In genomic region chr8:120300601-120301141, GRCm38 (mm10) we compare ENCODE assay signal across 8 mouse cellular contexts.
A peak's percentile ranks its signal among the peaks of the same experiment; 100 is the strongest.
DNase-seq lines count a peak whose midpoint lies in the region; ATAC-seq and TF ChIP-seq lines count a peak whose summit lies in the region.

No protein-coding gene starts in this region.

- no peaks in the 10 kb centered on the region for H3K4me1 ChIP-seq in ES-Bruce4 (ENCODE audit: control insufficient read depth, insufficient read depth, low read length)
- peaks cover 91% of the 10 kb centered on the region for H3K4me1 ChIP-seq in forebrain, embryonic 10.5 days
- H3K4me1 ChIP-seq in heart, postnatal 0 days (ENCODE audit: control insufficient read depth, insufficient read depth), result peaks cover 10% of the 10 kb centered on the region; the same call in 1 of the 2 replicates
- peaks cover 59% of the 10 kb centered on the region for H3K4me1 ChIP-seq in lung, embryonic 15.5 days
- peaks cover 64% of the 10 kb centered on the region for H3K4me1 ChIP-seq in olfactory bulb, adult 2 months (ENCODE audit: control insufficient read depth, insufficient read depth, low read length)

- H3K4me2 ChIP-seq in heart, postnatal 0 days (ENCODE audit: low read depth, low read length), result peak overlapping the region; percentile 50
- H3K4me2 ChIP-seq in lung, embryonic 15.5 days, result peak overlapping the region; percentile 38

- peak; percentile 91 for ATAC-seq in heart, postnatal 0 days (ENCODE audit: insufficient read depth, low read depth)
- peak; percentile 77; the same call in 1 of the 2 replicates for ATAC-seq in lung, embryonic 15.5 days (ENCODE audit: borderline replicate concordance, extremely low read depth, low FRiP score, low TSS enrichment)

- H3K9ac ChIP-seq in ES-Bruce4 (ENCODE audit: low read depth, poor library complexity, severe bottlenecking), result no peak overlapping the region
- H3K9ac ChIP-seq in heart, postnatal 0 days (replicated peaks; ENCODE audit: low read depth, low read length), result no peak overlapping the region
- no peak overlapping the region for H3K9ac ChIP-seq in lung, embryonic 15.5 days

- H3K4me3 ChIP-seq in ES-Bruce4 (ENCODE audit: low read depth, low read length), result no peak overlapping the region
- peak overlapping the region; percentile 8; the same call in 1 of the 2 replicates for H3K4me3 ChIP-seq in forebrain, embryonic 10.5 days
- no peak overlapping the region for H3K4me3 ChIP-seq in heart, postnatal 0 days (ENCODE audit: low read depth, low read length)
- peak overlapping the region; percentile 26 for H3K4me3 ChIP-seq in layer of hippocampus, adult 2 months
- no peak overlapping the region for H3K4me3 ChIP-seq in lung, embryonic 15.5 days
- no peak overlapping the region for H3K4me3 ChIP-seq in olfactory bulb, adult 2 months (ENCODE audit: insufficient read depth, low read depth, low read length)

- peak; percentile 99 for TF ChIP-seq CTCF in ES-Bruce4 (IDR thresholded peaks at IDR 0.05; ENCODE audit: low read depth, low read length)
- TF ChIP-seq CTCF in brain, embryonic 14.5 days (IDR thresholded peaks at IDR 0.05; ENCODE audit: borderline replicate concordance, extremely low read depth, insufficient read depth, insufficient read length), result peak; percentile 97
- peak; percentile 87 for TF ChIP-seq CTCF in heart, postnatal 0 days (IDR thresholded peaks at IDR 0.05; ENCODE audit: low read depth)
- TF ChIP-seq CTCF in layer of hippocampus, adult 2 months (conservative IDR thresholded peaks at IDR 0.05), result peak; percentile 95
- peak; percentile 98 for TF ChIP-seq CTCF in olfactory bulb, adult 2 months (IDR thresholded peaks at IDR 0.05; ENCODE audit: insufficient read depth, low read depth, low read length)

- WGBS in forebrain, embryonic 10.5 days, result 3% methylated on average over 13 of the region's 13 CpGs
- WGBS in heart, postnatal 0 days, result 5% methylated on average over 13 of the region's 13 CpGs
- 5% methylated on average over 13 of the region's 13 CpGs for WGBS in lung, embryonic 15.5 days
- whole genome bisulfite sequencing in olfactory bulb, adult 2 months, result 4% methylated on average over 13 of the region's 13 CpGs

- no peaks in the 10 kb centered on the region for H3K9me3 ChIP-seq in ES-Bruce4 (replicated peaks; ENCODE audit: control insufficient read depth, insufficient read depth, low read length, poor library complexity, severe bottlenecking)
- H3K9me3 ChIP-seq in forebrain, embryonic 10.5 days, result no peaks in the 10 kb centered on the region
- H3K9me3 ChIP-seq in heart, postnatal 0 days (replicated peaks; ENCODE audit: control insufficient read depth, low read length), result no peaks in the 10 kb centered on the region
- H3K9me3 ChIP-seq in lung, embryonic 15.5 days, result no peaks in the 10 kb centered on the region

- TF ChIP-seq EP300 in ES-Bruce4 (IDR thresholded peaks at IDR 0.05; ENCODE audit: insufficient read depth, low read depth, low read length), result 0 out of 2 replicates have a peak, but pooled peaks have one; percentile 2
- no peak for TF ChIP-seq EP300 in heart, postnatal 0 days (IDR thresholded peaks at IDR 0.05; ENCODE audit: low read depth)

- no peaks in the 10 kb centered on the region for H3K36me3 ChIP-seq in ES-Bruce4 (ENCODE audit: control insufficient read depth, insufficient read depth, low read length, poor library complexity, severe bottlenecking)
- H3K36me3 ChIP-seq in forebrain, embryonic 10.5 days (replicated peaks), result no peaks in the 10 kb centered on the region
- H3K36me3 ChIP-seq in heart, postnatal 0 days (replicated peaks; ENCODE audit: control insufficient read depth, insufficient read depth, low read length), result no peaks in the 10 kb centered on the region
- no peaks in the 10 kb centered on the region for H3K36me3 ChIP-seq in lung, embryonic 15.5 days

- DNase-seq in brain, embryonic 14.5 days (ENCODE audit: low read depth), result peak; percentile 85
- peak; percentile 83 for DNase-seq in forebrain, embryonic 10.5 days (ENCODE audit: extremely low spot score, low spot score)
- peak; percentile 88 for DNase-seq in heart, postnatal 0 days (ENCODE audit: low spot score)
- DNase-seq in layer of hippocampus, adult 2 months (ENCODE audit: low spot score in 2 of 2), result peak; percentile 74 to 88
- peak; percentile 59 to 65 for DNase-seq in thymus, adult 18-20 months

- no peak for TF ChIP-seq POLR2A in ES-Bruce4 (IDR thresholded peaks at IDR 0.05; ENCODE audit: insufficient read depth, low read length)
- no peak for TF ChIP-seq POLR2A in brain, embryonic 14.5 days (IDR thresholded peaks at IDR 0.05; ENCODE audit: borderline replicate concordance, extremely low read depth, insufficient read depth, insufficient read length, poor library complexity, severe bottlenecking)
- no peak for TF ChIP-seq POLR2A in olfactory bulb, adult 2 months (IDR thresholded peaks at IDR 0.05; ENCODE audit: insufficient read depth, low read depth, low read length)

- no peaks in the 10 kb centered on the region for H3K27me3 ChIP-seq in ES-Bruce4 (ENCODE audit: control insufficient read depth, insufficient read depth, low read length, poor library complexity, severe bottlenecking)
- H3K27me3 ChIP-seq in forebrain, embryonic 10.5 days (ENCODE audit: poor library complexity, severe bottlenecking), result peaks cover 92% of the 10 kb centered on the region
- H3K27me3 ChIP-seq in heart, postnatal 0 days (ENCODE audit: control insufficient read depth, insufficient read depth, low read length), result no peaks in the 10 kb centered on the region
- H3K27me3 ChIP-seq in lung, embryonic 15.5 days, result no peaks in the 10 kb centered on the region

- no peak overlapping the region for H3K27ac ChIP-seq in ES-Bruce4 (ENCODE audit: insufficient read depth, low read length)
- peak overlapping the region; percentile 61 for H3K27ac ChIP-seq in forebrain, embryonic 10.5 days
- peak overlapping the region; percentile 84 for H3K27ac ChIP-seq in heart, postnatal 0 days (ENCODE audit: low read depth)
- peak overlapping the region; percentile 87 for H3K27ac ChIP-seq in layer of hippocampus, adult 2 months
- H3K27ac ChIP-seq in lung, embryonic 15.5 days, result peak overlapping the region; percentile 56
- H3K27ac ChIP-seq in olfactory bulb, adult 2 months (ENCODE audit: insufficient read depth, low read depth, low read length), result peak overlapping the region; percentile 74

Comparison
In these comparisons a context has a peak if more than half of its experiments do, and no peak if none do; other contexts are left out.
1. H3K4me3 ChIP-seq: peak in forebrain, embryonic 10.5 days (single experiment) and layer of hippocampus, adult 2 months (single experiment); none in ES-Bruce4 (single experiment), heart, postnatal 0 days (single experiment), lung, embryonic 15.5 days (single experiment) and olfactory bulb, adult 2 months (single experiment).
2. Peak in every context shown above with its lines, with median percentiles within 50 percentile points of each other: CTCF ChIP-seq and DNase-seq.